Mouse (Mus musculus) lung, adult 2 months (tissue): ENCODE data around the gene Satb2.

Experiments used
- CTCF ChIP-seq: fragments of 200-500 bp; IDR thresholded peaks from 2 replicates; pipeline ENCODE4 v1.5.1; 2011; ENCODE audit warnings: mild to moderate bottlenecking, low read length, control low read depth; ENCODE audit not compliant: insufficient read depth
- POLR2A ChIP-seq: fragments of 200-500 bp; IDR thresholded peaks from 2 replicates; pipeline ENCODE4 v1.6.1; 2011; ENCODE audit warnings: low read depth, mild to moderate bottlenecking, control low read depth, low read length, borderline replicate concordance; ENCODE audit errors: extremely low read depth

DNA sequence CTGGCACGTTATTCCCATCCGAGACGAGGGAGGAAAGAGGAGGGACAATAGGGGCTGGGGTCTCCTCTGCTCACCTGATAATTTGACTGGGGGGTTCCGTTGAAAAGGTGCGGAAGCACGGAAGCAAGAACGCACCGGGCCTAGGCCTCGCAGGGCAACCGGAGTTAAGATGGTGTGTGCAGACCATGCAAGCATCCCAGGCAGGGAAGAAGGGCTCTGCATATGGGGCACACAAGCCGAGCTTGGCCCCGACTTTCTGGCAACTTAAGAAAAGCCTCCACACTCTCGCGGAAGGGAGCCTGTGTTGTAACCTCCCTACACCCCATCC lies 6.0 kb upstream of the Satb2 start:
- no peak for TF ChIP-seq CTCF
- no peak for TF ChIP-seq POLR2A
